Mouse (Mus musculus) left cerebral cortex, adult 11 months (tissue): ENCODE measurements around the gene Cyp4f14.

Experiments
- DNase-seq: peaks from one replicate; pipeline ENCODE4 v3.0.0; 2022; ENCODE audit warnings: low spot score

Gene Cyp4f14

GRCm38 (mm10) chr17:32917131-32917530, at the start of gene Cyp4f14:
TSS of gene Cyp4f14 (minus strand) at chr17:32917342.
- DNase-seq = no peak

GRCm38 (mm10) chr17:32965623-32966290, 48.6 kb upstream of the Cyp4f14 start, which contains the start of gene Zfp472:
TSS of gene Zfp472 (plus strand) at chr17:32965814.
- DNase-seq = peak; percentile 87

GRCm38 (mm10) chr17:32965253-32965622, 48.1 kb upstream of the Cyp4f14 start:
- DNase-seq = no peak

GRCm38 (mm10) chr17:32951441-32951840, 34.3 kb upstream of the Cyp4f14 start:
- peak; percentile 68 for DNase-seq

- DNase-seq = no peak
Observed at GRCm38 (mm10) chr17:32951006-32951405, 33.9 kb upstream of the Cyp4f14 start.

- no peak for DNase-seq
Observed at GRCm38 (mm10) chr17:32950136-32950535, 33.0 kb upstream of the Cyp4f14 start.

GRCm38 (mm10) chr17:32947215-32947914, 30.2 kb upstream of the Cyp4f14 start, which contains the start of gene Cyp4f13:
TSS of gene Cyp4f13 (minus strand) at chr17:32947402.
- DNase-seq = peak; percentile 81

- DNase-seq = no peak
Observed at GRCm38 (mm10) chr17:32946716-32947115, 29.6 kb upstream of the Cyp4f14 start.

- DNase-seq = no peak
Observed at GRCm38 (mm10) chr17:32944402-32945035, 27.4 kb upstream of the Cyp4f14 start.

- no peak for DNase-seq
Observed at GRCm38 (mm10) chr17:32943661-32944060, 26.5 kb upstream of the Cyp4f14 start.

GRCm38 (mm10) chr17:32939831-32940230, 22.7 kb upstream of the Cyp4f14 start:
- no peak for DNase-seq

GRCm38 (mm10) chr17:32927803-32928202, 10.7 kb upstream of the Cyp4f14 start:
- no peak for DNase-seq

GRCm38 (mm10) chr17:32924658-32925312, 7.6 kb upstream of the Cyp4f14 start:
- DNase-seq = peak; percentile 51

GRCm38 (mm10) chr17:32923681-32924080, 6.5 kb upstream of the Cyp4f14 start:
- DNase-seq = no peak

- no peak for DNase-seq
Observed at GRCm38 (mm10) chr17:32919123-32919522, 2.0 kb upstream of the Cyp4f14 start.

- DNase-seq = no peak
Observed at GRCm38 (mm10) chr17:32916075-32916474, 1.1 kb downstream of the Cyp4f14 start.

- no peak for DNase-seq
Observed at GRCm38 (mm10) chr17:32906172-32906571, 11.0 kb downstream of the Cyp4f14 start.

- DNase-seq = no peak
Observed at GRCm38 (mm10) chr17:32905239-32905638, 11.9 kb downstream of the Cyp4f14 start.

- DNase-seq = no peak
Observed at GRCm38 (mm10) chr17:32904414-32904813, 12.7 kb downstream of the Cyp4f14 start.

- DNase-seq = no peak
Observed at GRCm38 (mm10) chr17:32901751-32902525, 15.2 kb downstream of the Cyp4f14 start.

- no peak for DNase-seq
Observed at GRCm38 (mm10) chr17:32895421-32895820, 21.7 kb downstream of the Cyp4f14 start.

GRCm38 (mm10) chr17:32893901-32894300, 23.2 kb downstream of the Cyp4f14 start:
- DNase-seq = no peak
